Mouse (Mus musculus) brown adipose tissue, adult 24 weeks (tissue): ENCODE data around the gene Tmem176b. TPM values are rescaled to one million over a fixed set of nuclear protein-coding genes. Genes with fewer than 3 reads are reported as not detected.

Experiments
- H3K27ac ChIP-seq: fragments of 200-500 bp; replicated peaks from 2 replicates; pipeline ENCODE4 v1.5.1; 2012; ENCODE audit warnings: low read depth, mild to moderate bottlenecking, low read length
- H3K4me1 ChIP-seq: fragments of 200-500 bp; 2 replicates; pipeline ENCODE4 v1.6.1; 2012; ENCODE audit warnings: low read length, mixed read lengths; ENCODE audit not compliant: control insufficient read depth, insufficient read depth, insufficient read length
- H3K4me3 ChIP-seq: fragments of 200-500 bp; 2 replicates; pipeline ENCODE4 v1.5.1; 2012; ENCODE audit warnings: low read depth, mild to moderate bottlenecking, low read length, moderate library complexity; ENCODE audit not compliant: insufficient read depth
- polyA plus RNA-seq: library from polyadenylated mRNA; stranded (reverse); fragments of >200 nt; gene quantifications from 2 replicates; pipeline ENCODE4 v1.2.4, GENCODE M21; 2012; ENCODE audit not compliant: missing spikeins, insufficient read depth, insufficient read length

The Tmem176b gene
- polyA plus RNA-seq, 1 experiment = 17.6 TPM

DNA sequence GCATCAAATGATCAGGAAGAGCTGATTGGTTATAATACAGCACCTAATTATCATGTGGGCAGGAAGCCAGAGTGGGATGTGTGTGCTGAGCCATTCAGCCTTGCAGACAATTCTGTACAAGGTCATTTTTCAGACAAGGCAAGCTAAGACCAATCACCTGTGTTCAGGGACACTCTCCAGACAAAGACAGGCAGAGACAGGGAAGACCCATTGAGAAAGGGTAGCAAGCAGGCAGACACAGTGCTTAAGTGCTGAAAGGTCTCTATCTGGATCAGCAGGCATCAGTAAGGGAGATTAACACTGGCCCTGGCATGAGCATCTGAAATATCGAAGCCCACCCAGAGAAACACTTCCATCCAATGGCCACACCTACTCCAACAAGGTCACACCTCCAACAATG, 56.9 kb downstream of the Tmem176b start:
- Histone ChIP-seq H3K4me3 (no peak overlapping the region), H3K27ac (no peak overlapping the region), H3K4me1 (no peaks in the 10 kb centered on the region)

Other genes starting within 250 kb of the Tmem176b start
- gene Repin1, start 247.6 kb downstream of the Tmem176b start, polyA plus RNA-seq = 14.1 and 17.4 TPM in 2 replicates
- not detected in 2 replicates for gene Gm44965, start 247.6 kb downstream of the Tmem176b start, polyA plus RNA-seq
- 1.2 and 2.3 TPM in 2 replicates for gene Zfp775, start 239.4 kb downstream of the Tmem176b start, polyA plus RNA-seq
- gene AI854703, start 214.7 kb downstream of the Tmem176b start, polyA plus RNA-seq = 2.3 and 2.9 TPM in 2 replicates
- gene Gimap8, start 194.3 kb downstream of the Tmem176b start, polyA plus RNA-seq = 3.4 and 5.1 TPM in 2 replicates
- gene Gimap9, start 165.4 kb downstream of the Tmem176b start, polyA plus RNA-seq = 2.5 and 5.9 TPM in 2 replicates
- 13.3 and 27.1 TPM in 2 replicates for gene Gimap4, start 156.9 kb downstream of the Tmem176b start, polyA plus RNA-seq
- gene Gimap6, start 133.3 kb downstream of the Tmem176b start, polyA plus RNA-seq = 27.2 and 40.0 TPM in 2 replicates
- gene Gm28053, start 122.9 kb downstream of the Tmem176b start, polyA plus RNA-seq = not detected in 2 replicates
- not detected in 2 replicates for gene Gimap7, start 122.9 kb downstream of the Tmem176b start, polyA plus RNA-seq
- gene Gimap1, start 102.4 kb downstream of the Tmem176b start, polyA plus RNA-seq = 2.0 and 3.2 TPM in 2 replicates
- gene Gimap5, start 95.3 kb downstream of the Tmem176b start, polyA plus RNA-seq = 2.2 and 2.5 TPM in 2 replicates
- gene Gimap3, start 70.6 kb downstream of the Tmem176b start, polyA plus RNA-seq = 0.75 and 0.79 TPM in 2 replicates
- 6.5 and 13.7 TPM in 2 replicates for gene Tmem176a, start 577 bp downstream of the Tmem176b start, polyA plus RNA-seq
- not detected in 2 replicates for gene Aoc1, start 31.4 kb upstream of the Tmem176b start, polyA plus RNA-seq
- 0.46 TPM in 1 of 2 replicates, not detected in the other for gene 1600015I10Rik, start 88.4 kb upstream of the Tmem176b start, polyA plus RNA-seq
- not detected in 2 replicates for gene Doxl2, start 133.5 kb upstream of the Tmem176b start, polyA plus RNA-seq
- gene Svs1, start 145.4 kb upstream of the Tmem176b start, polyA plus RNA-seq = not detected in 2 replicates
- gene Gpnmb, start 195.1 kb upstream of the Tmem176b start, polyA plus RNA-seq = 2.8 and 3.4 TPM in 2 replicates
- 89.5 and 97.9 TPM in 2 replicates for gene Malsu1, start 232.3 kb upstream of the Tmem176b start, polyA plus RNA-seq